Mouse (Mus musculus) effector memory CD4-positive, alpha-beta T cell, adult 5 months (primary cell): ENCODE measurements around the gene Smndc1. TPM values are rescaled to one million over a fixed set of nuclear protein-coding genes. Genes with fewer than 3 reads are reported as not detected.

Experiments
- polyA plus RNA-seq: library from polyadenylated mRNA; unstranded; fragments of 100-300 nt; shearing (Covaris generic); gene quantifications from one replicate; pipeline ENCODE4 v1.2.1, GENCODE M21; 2017

Smndc1 gene
- 116 TPM for polyA plus RNA-seq

GRCm38 (mm10) chr19:53390495-53391007, at the start of gene Smndc1:
Gene Smndc1 (minus strand): TSS chr19:53390578.

GRCm38 (mm10) chr19:53371666-53372065, 18.7 kb downstream of the Smndc1 start, which contains the start of gene Gm10197:
Gene Gm10197 (minus strand): TSS chr19:53371766.

Other genes with a start within 250 kb of the Smndc1 start
- 111 TPM for gene Mxi1, start 80.1 kb downstream of the Smndc1 start, polyA plus RNA-seq
- gene Gm10197, start 18.8 kb downstream of the Smndc1 start, polyA plus RNA-seq, result not detected
- 1,182 TPM for gene Dusp5, start 138.5 kb upstream of the Smndc1 start, polyA plus RNA-seq
- 99.2 TPM for gene Nutf2-ps1, start 198.5 kb upstream of the Smndc1 start, polyA plus RNA-seq
- 52.5 TPM for gene Smc3, start 209.8 kb upstream of the Smndc1 start, polyA plus RNA-seq